Mouse (Mus musculus) ZHBTc4 (cell line): ENCODE measurements around the gene Tns4.

Experiments
- DNase-seq: peaks from one replicate; pipeline ENCODE4 v3.0.0-alpha.2; 2011; ENCODE audit warnings: low read depth, low spot score

The Tns4 gene

DNA sequence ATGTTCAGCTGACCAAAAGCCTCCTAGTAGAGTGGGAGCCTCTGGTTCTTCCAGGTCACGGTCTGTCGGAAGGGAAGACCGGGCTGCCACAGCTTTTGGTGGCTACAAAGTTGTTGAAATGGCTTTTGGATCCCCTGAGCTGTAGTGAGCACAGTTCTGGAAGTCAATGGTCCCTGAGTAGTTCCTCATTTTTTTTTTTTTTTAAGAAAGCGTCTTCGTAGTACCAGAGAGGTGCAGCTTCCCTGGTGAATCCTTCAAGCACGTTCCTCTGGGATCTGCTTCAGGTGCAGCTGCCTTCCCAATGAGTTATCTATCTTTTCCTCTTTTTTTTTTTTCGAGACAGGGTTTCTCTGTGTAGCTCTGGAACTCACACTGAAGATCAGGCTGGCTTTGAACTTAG lies 4.6 kb upstream of the Tns4 start:
- no peak for DNase-seq

DNA sequence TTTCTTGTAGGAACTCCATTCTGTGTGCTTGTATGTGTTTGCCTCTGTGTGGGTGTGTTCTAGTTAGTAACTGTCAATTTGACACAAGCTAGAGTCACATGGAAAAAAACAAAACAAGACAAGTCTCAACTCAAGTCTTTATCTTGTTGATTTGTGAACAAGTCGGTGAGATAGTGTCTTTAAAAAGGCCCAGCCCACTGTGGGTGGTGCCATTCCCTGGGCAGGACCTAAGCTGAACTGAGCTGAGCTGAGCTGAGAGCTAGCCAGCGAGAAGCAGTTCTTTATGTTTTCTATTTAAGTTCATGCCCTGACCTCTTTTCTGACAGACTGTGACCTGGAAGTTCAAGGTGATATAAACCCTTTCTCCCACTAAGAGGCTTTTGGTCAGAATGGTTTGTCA lies 2.6 kb upstream of the Tns4 start:
- DNase-seq = peak; percentile 72

DNA sequence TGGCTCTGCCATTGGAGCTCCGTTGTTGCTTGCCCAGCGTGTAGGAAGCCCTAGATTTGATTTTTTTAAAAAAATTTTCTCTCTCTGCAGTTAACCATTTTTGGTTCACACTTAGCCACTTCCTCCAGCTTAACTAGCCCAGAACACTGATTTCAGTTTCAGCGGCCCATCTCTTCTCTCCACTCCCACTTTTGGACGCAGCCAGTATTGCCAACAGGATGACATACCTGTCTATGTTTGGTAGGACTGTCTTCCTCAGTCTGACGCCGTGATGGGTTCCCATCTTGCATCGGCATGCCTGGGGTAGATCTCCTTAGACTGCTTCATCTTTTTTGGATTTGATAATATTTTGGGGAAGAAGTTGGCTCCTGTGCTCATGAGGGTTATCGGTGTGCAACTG lies 1.3 kb upstream of the Tns4 start:
- peak; percentile 72 for DNase-seq

- no peak for DNase-seq
These were observed 620 bp downstream of the Tns4 start for GRCm38 (mm10) chr11:99088486-99088885.

DNA sequence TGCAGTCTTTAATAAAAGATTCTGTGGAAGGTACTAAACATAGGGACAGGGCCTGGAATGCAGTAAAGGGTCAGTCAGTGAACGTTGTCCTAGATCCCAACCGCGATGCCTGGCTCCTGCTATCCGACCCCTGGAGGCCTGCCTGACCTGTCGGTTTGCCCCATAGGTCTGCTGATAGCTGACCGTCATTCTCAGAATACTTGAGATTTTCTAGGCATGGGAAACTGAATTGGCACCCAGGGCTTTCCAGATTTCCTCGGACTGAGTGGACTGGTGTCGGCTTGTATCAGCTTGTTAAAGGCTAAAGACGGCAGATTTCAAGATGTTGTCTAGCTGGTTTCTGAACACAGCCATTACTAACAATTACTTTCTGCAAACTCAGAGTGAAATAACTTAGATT lies 4.7 kb downstream of the Tns4 start:
- DNase-seq = no peak

GRCm38 (mm10) chr11:99083516-99083915 lies 5.6 kb downstream of the Tns4 start:
- no peak for DNase-seq

DNA sequence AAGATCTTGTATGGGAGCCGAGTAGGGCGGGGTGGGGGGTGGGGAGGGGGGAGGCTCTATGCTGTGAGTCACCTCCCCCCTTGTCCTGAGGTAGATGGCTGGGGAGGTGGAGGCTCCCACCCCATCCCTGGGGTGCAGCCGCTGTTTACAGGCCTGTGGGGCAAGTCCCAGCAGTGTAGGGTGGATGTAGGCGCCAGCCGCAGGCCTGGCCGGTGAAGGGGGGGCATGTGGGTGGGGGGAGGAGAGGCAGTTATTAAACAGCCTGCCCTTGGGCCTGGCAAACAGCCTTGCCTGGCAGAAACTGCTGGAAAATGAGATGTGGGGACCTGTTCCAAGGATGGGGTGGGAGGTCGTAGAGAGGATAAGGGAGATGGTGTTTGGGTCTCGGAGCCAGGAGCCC lies 7.0 kb downstream of the Tns4 start:
- DNase-seq = no peak

DNA sequence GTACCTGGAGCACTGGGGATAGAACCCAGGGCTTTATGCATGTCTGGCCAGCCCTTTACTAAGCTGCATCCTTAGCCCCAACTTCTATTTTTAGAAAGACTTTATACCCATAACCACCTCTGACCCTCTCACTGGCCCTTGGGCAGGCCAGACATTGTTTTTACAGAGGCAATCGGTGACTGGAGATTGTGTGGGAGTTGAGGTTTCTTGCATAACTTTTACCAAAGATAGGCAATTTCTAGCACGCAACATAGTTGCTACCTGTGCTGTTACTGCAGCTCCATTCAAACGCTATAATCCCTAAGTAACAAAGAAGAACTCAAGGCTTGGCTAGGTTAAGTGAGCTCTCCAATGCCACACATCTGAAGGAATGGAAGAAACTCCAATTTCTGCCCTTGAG lies 7.5 kb downstream of the Tns4 start:
- no peak for DNase-seq

DNA sequence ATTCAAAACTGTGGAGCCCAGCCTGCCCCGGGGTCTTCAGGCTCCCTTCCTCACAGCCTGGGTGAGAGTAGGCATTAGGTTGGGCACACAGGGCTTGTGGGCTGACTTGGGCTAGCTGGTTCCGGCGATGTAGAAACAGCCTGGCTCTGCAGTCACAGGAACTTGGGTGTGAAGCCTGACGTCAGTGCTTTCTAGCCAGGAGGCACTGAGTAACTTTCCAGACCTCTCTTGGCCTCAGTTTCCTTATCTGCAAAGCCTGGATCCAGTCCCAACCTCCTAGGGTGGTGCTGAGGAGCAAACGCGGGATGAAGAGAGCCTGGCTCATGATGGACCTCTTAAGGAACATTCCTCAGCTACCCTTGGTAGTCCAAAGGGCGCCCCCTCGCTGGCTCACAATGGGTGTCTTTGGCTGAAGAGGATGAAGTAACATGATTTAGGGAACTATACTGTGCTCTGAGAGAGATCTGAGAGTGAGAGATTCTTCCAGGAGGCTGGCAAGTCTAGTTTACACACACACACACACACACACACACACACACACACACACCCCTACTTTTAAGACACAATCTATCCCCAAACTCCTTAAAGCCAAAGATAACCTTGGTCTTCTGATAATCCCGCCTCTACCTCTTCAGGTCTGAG lies 8.1 kb downstream of the Tns4 start:
- DNase-seq = no peak

DNA sequence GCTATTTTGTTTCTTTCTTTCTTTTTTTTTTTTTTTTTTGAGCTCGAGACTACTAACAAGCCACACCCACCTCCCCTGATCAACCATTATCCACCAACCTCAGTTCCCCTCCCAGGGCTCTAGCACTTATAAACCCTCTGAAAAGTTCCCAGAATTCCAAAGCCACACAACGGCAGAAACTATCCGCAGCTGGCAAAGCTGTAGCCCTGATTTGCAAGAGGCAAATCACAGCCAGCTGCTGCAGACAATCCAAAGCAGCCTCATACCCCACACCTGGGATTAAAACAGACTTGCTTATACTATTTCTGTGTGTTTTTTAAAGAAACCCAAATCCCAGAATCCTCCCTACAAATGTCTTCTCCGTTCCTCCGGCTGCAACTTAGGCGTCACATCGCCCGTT lies 11.2 kb downstream of the Tns4 start:
- DNase-seq = no peak

- DNase-seq = no peak
These were observed 12.3 kb downstream of the Tns4 start for GRCm38 (mm10) chr11:99076744-99077319.

- DNase-seq = no peak
These were observed 15.3 kb downstream of the Tns4 start for GRCm38 (mm10) chr11:99073781-99074180.

- no peak for DNase-seq
These were observed 17.2 kb downstream of the Tns4 start for GRCm38 (mm10) chr11:99071866-99072265.

GRCm38 (mm10) chr11:99068455-99068854 lies 20.7 kb downstream of the Tns4 start:
- DNase-seq = no peak

- no peak for DNase-seq
These were observed 21.5 kb downstream of the Tns4 start for GRCm38 (mm10) chr11:99067591-99067990.

DNA sequence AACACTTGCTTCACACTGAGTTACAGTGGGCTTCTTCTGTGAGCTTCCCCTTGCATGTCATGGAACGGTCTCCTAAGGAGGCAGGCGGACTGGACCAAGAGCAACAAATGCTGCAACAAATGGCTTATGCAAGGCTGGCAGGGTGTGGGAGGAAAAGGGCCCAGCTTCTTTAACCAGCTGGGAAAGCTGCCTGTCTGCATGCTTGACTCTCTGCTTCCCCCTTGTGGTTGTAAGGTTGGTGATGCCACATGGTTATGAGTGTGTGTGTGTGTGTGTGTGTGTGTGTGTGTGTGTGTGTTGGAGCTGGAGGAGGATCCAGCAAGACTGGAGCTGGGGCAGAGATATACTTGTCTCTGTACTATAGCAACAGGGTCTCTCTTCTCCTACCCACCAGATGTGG lies 23.1 kb downstream of the Tns4 start:
- peak; percentile 90 for DNase-seq

GRCm38 (mm10) chr11:99065353-99065752 lies 23.8 kb downstream of the Tns4 start:
- DNase-seq = peak; percentile 72

- DNase-seq = no peak
These were observed 25.5 kb downstream of the Tns4 start for GRCm38 (mm10) chr11:99063406-99064131.

DNA sequence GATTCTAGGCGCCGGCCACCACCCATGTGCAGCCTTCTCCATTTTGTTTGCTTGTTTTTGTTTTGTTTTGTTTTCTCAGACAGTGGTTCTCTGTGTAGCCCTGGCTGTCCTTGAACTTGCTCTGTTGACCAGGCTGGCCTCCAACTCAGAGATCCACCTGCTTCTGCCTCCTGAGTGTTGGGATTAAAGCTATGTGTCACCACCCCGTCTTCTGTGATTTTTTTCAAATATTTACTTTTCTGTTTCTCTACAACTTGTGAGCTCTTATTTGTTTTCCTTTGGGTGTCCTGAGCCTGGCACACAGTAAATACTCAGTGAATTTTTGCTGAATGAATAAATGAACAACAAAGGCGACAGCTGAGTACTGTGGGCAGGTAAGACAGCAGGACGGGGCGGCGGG lies 26.4 kb downstream of the Tns4 start:
- DNase-seq = no peak

- DNase-seq = no peak
These were observed 28.7 kb downstream of the Tns4 start for GRCm38 (mm10) chr11:99060435-99060834.

GRCm38 (mm10) chr11:99055571-99056452 lies 33.3 kb downstream of the Tns4 start:
- no peak for DNase-seq

DNA sequence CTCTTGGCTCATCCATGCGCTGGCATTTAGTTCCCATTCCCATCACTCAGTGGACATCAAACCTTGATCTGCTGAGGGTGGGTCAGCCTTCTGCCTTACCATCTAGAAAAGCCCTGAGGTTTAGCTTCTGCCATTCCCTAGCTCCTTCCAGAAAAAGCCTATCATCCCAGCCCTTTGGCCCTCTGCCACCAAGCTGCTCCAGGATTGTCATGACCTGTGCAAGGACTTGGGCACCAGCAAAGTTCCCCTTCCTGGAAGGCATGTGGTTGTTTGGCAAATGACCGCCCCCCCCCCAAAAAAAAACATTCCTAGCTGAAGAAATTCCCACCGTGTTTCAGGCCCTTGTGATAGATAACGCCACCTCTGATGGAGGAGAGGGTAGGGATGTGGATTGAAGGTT lies 34.0 kb downstream of the Tns4 start:
- no peak for DNase-seq
